Comparison of ENCODE assay signal across 7 mouse cellular contexts in genomic region chr2:131206778-131207177, GRCm38 (mm10). TPM values are rescaled to one million over a fixed set of nuclear protein-coding genes. Genes with fewer than 3 reads are reported as not detected.
DNase-seq lines count a peak whose midpoint lies in the region; ATAC-seq and TF ChIP-seq lines count a peak whose summit lies in the region.

Ap5s1 (plus strand) TSS chr2:131207078.

- TF ChIP-seq CTCF in Patski (IDR thresholded peaks at IDR 0.05) = no peak

- H3K36me3 ChIP-seq in forebrain, embryonic 16.5 days (ENCODE audit: control insufficient read depth, insufficient read depth) = no peaks in the 10 kb centered on the region
- no peaks in the 10 kb centered on the region for H3K36me3 ChIP-seq in hindbrain, embryonic 15.5 days
- no peaks in the 10 kb centered on the region; the same call in 1 of the 2 replicates for H3K36me3 ChIP-seq in liver, embryonic 16.5 days (ENCODE audit: control insufficient read depth, insufficient read depth)

- POLR2A ChIA-PET in Patski (lab: Charles Lee) = no interaction called here

- CTCF ChIA-PET in Patski (lab: Charles Lee) = interaction anchor here (0.8 to 1.5 kb wide), 2 partner anchors 9 to 15 kb away, joined by 3 to 4 read pairs; no protein-coding TSS in a partner anchor

- in situ Hi-C loops in Patski (cut with MboI; ENCODE audit: low pct_unique_long_range_greater_than_20kb) = no loop called here

- DNase-seq in Patski (ENCODE audit: low read depth, low spot score) (no peak), adipocyte (ENCODE audit: low spot score) (no peak)
- no peak for DNase-seq in frontal cortex, postnatal 14 days (ENCODE audit: low spot score in 2 of 2)

- H3K9ac ChIP-seq in forebrain, embryonic 16.5 days (replicated peaks; ENCODE audit: low read depth, low read length) = no peak within 1 kb of the TSS
- no peak within 1 kb of the TSS for H3K9ac ChIP-seq in hindbrain, embryonic 15.5 days
- peak within 1 kb of the TSS; percentile 50 for H3K9ac ChIP-seq in liver, embryonic 16.5 days (ENCODE audit: low read depth, low read length)

- no peak within 1 kb of the TSS for H3K27ac ChIP-seq in forebrain, embryonic 16.5 days (ENCODE audit: low read length)
- no peak within 1 kb of the TSS for H3K27ac ChIP-seq in hindbrain, embryonic 15.5 days (replicated peaks)
- peak within 1 kb of the TSS; percentile 84 for H3K27ac ChIP-seq in liver, embryonic 16.5 days (ENCODE audit: low read length)

- no peak within 1 kb of the TSS for H3K4me2 ChIP-seq in forebrain, embryonic 16.5 days (ENCODE audit: low read length)
- no peak within 1 kb of the TSS for H3K4me2 ChIP-seq in hindbrain, embryonic 15.5 days
- peak within 1 kb of the TSS; percentile 42 for H3K4me2 ChIP-seq in liver, embryonic 16.5 days (ENCODE audit: low read depth, low read length)

- H3K4me1 ChIP-seq in forebrain, embryonic 16.5 days (replicated peaks; ENCODE audit: control insufficient read depth, insufficient read depth, low read length) = peaks cover 13% of the 10 kb centered on the region
- peaks cover 14% of the 10 kb centered on the region for H3K4me1 ChIP-seq in hindbrain, embryonic 15.5 days (replicated peaks)
- H3K4me1 ChIP-seq in liver, embryonic 16.5 days (ENCODE audit: control insufficient read depth, low read depth, low read length) = peaks cover 76% of the 10 kb centered on the region

- ATAC-seq in CD4-positive, CD25-positive, alpha-beta regulatory T cell, adult 4 months = no peak
- ATAC-seq in Patski = no peak
- no peak for ATAC-seq in forebrain, embryonic 16.5 days
- no peak for ATAC-seq in hindbrain, embryonic 15.5 days (ENCODE audit: low FRiP score, low read depth)
- no peak for ATAC-seq in liver, embryonic 16.5 days (ENCODE audit: low read depth)

- no peak within 1 kb of the TSS for H3K4me3 ChIP-seq in forebrain, embryonic 16.5 days (replicated peaks; ENCODE audit: low read length)
- no peak within 1 kb of the TSS for H3K4me3 ChIP-seq in hindbrain, embryonic 15.5 days
- H3K4me3 ChIP-seq in liver, embryonic 16.5 days (ENCODE audit: low read depth, low read length) = no peak within 1 kb of the TSS

- WGBS in forebrain, embryonic 16.5 days = 81% methylated on average over 4 of the region's 4 CpGs
- WGBS in hindbrain, embryonic 15.5 days = 84% methylated on average over 4 of the region's 4 CpGs
- 69% methylated on average over 4 of the region's 4 CpGs for WGBS in liver, embryonic 16.5 days (ENCODE audit: insufficient replicate concordance)

- H3K27me3 ChIP-seq in Patski = no peaks in the 10 kb centered on the region
- H3K27me3 ChIP-seq in forebrain, embryonic 16.5 days (replicated peaks; ENCODE audit: control insufficient read depth, insufficient read depth, low read length) = no peaks in the 10 kb centered on the region
- no peaks in the 10 kb centered on the region for H3K27me3 ChIP-seq in hindbrain, embryonic 15.5 days
- no peaks in the 10 kb centered on the region for H3K27me3 ChIP-seq in liver, embryonic 16.5 days (ENCODE audit: control insufficient read depth, insufficient read depth, low read depth, low read length)

- H3K9me3 ChIP-seq in forebrain, embryonic 16.5 days (ENCODE audit: control insufficient read depth, low read length) = no peaks in the 10 kb centered on the region
- no peaks in the 10 kb centered on the region for H3K9me3 ChIP-seq in hindbrain, embryonic 15.5 days
- no peaks in the 10 kb centered on the region for H3K9me3 ChIP-seq in liver, embryonic 16.5 days (replicated peaks; ENCODE audit: control insufficient read depth, low read length)

RNA-seq across cellular contexts. Expression of gene Ap5s1, which starts in this region (rescaled TPM):
- polyA plus RNA-seq in CD4-positive, CD25-positive, alpha-beta regulatory T cell, adult 4 months (2017; shearing (Covaris generic)) = 10 to 100 TPM; 23.8 to 28.5 TPM
- 24.7 TPM for polyA plus RNA-seq in Patski (2021)
- 37.8 and 40.5 TPM in 2 replicates for polyA plus RNA-seq in forebrain, embryonic 16.5 days (2015; fragmentation: Nextera tagmentation; extraction: Ambion mirVana)
- polyA plus RNA-seq in hindbrain, embryonic 15.5 days (2015; fragmentation: Nextera tagmentation; extraction: Ambion mirVana) = 33.5 and 33.9 TPM in 2 replicates
- polyA plus RNA-seq in liver, embryonic 16.5 days (2015; fragmentation: Nextera tagmentation; extraction: Ambion mirVana) = 16.4 and 18.4 TPM in 2 replicates
